Mouse (Mus musculus): Measurements from ENCODE around the gene Ralgps1. TPM values are rescaled to one million over a fixed set of nuclear protein-coding genes. Genes with fewer than 3 reads are reported as not detected.

The Ralgps1 gene
- polyA plus RNA-seq, 1 experiment from 2014 or later = 48.4 TPM

DNA sequence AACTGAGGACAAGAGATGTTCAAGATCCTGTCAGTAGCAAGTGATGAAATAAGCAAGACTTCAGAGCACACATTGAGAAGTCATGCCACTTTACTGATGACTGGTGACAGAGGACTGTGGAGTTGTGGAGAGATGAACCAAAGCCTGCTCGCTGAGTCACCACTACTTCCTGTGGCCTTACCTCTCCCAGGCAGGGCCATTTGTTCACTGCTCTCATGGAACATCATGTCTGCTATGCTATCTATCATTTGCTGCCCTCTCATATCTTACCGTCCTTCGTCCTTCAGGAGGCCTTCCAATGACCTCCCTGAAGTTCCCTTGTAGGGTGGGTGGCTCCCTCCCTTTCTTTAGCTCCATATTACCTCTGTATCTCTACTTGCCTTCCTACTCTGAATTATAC, 287.1 kb downstream of the Ralgps1 start:
- WGBS = 97% methylated on average over 3 of the region's 3 CpGs
- ATAC-seq = no peak
- H3K4me2 ChIP-seq (ENCODE audit: low read length) = no peak overlapping the region; the same call in 1 of the 2 replicates

More for the DNA sequence above, 287.1 kb downstream of the Ralgps1 start:
- no peak overlapping the region for H3K9ac ChIP-seq (ENCODE audit: low read depth, low read length)
- H3K36me3 ChIP-seq (ENCODE audit: control insufficient read depth, insufficient read depth, low read length) = no peaks in the 10 kb centered on the region
- H3K4me3 ChIP-seq (ENCODE audit: low read depth, low read length) = no peak overlapping the region
- peaks cover 11% of the 10 kb centered on the region for H3K4me1 ChIP-seq (ENCODE audit: control insufficient read depth, insufficient read depth, low read length)
- no peaks in the 10 kb centered on the region for H3K9me3 ChIP-seq (replicated peaks; ENCODE audit: control insufficient read depth, low read length, poor library complexity, severe bottlenecking)
- H3K27ac ChIP-seq (ENCODE audit: low read length) = no peak overlapping the region
- H3K27me3 ChIP-seq (ENCODE audit: control insufficient read depth, insufficient read depth, low read depth, low read length) = no peaks in the 10 kb centered on the region

Small RNA genes within 50 kb of the gene (microRNA-seq; reads per million reads assigned to microRNA genes)
- gene Gm25998 = not detected

Other genes starting within 250 kb of the Ralgps1 start
- gene Garnl3, start 239.8 kb downstream of the Ralgps1 start, polyA plus RNA-seq (2015; fragmentation: Nextera tagmentation; extraction: Ambion mirVana) = 71.6 and 75.8 TPM in 2 replicates
- 9.8 and 10.6 TPM in 2 replicates for gene Angptl2, start 155.4 kb downstream of the Ralgps1 start, polyA plus RNA-seq (2015; fragmentation: Nextera tagmentation; extraction: Ambion mirVana)
- gene Zbtb34, start 59.8 kb upstream of the Ralgps1 start, polyA plus RNA-seq (2015; fragmentation: Nextera tagmentation; extraction: Ambion mirVana) = 7.6 TPM in 2 replicates
- gene Zbtb43, start 97.1 kb upstream of the Ralgps1 start, polyA plus RNA-seq (2015; fragmentation: Nextera tagmentation; extraction: Ambion mirVana) = 26.0 and 27.7 TPM in 2 replicates

Data from midbrain, embryonic 16.5 days (tissue).